Mouse (Mus musculus) large intestine, adult 2 months (tissue): Measurements from ENCODE around the gene Atxn1. TPM values are rescaled to one million over a fixed set of nuclear protein-coding genes. Genes with fewer than 3 reads are reported as not detected.

Experiments
- DNase-seq: peaks from one replicate; pipeline ENCODE4 v3.0.0-alpha.2; 2012; ENCODE audit warnings: low read depth, low spot score
- WGBS: fragments of 180-500 bp; shearing (Covaris S2); methylation state at CpG from one replicate; pipeline ENCODE4 v1.1.7; 2018; 5-methylcytosine and 5-hydroxymethylcytosine counted together
- polyA plus RNA-seq: library from polyadenylated mRNA; depleted of rRNA; stranded (reverse); fragments of >200 nt; gene quantifications from 2 replicates; pipeline ENCODE4 v1.2.3, GENCODE M21; 2012

Atxn1 gene
- polyA plus RNA-seq, 1 experiment = 6.3 TPM

- 83% methylated on average over 4 of the region's 4 CpGs for WGBS
- DNase-seq = no peak
These were observed 90.6 kb downstream of the Atxn1 start for GRCm38 (mm10) chr13:45874196-45874595.

- DNase-seq = no peak
- WGBS = 89% methylated on average over 7 of the region's 7 CpGs
These were observed 91.8 kb downstream of the Atxn1 start for GRCm38 (mm10) chr13:45872966-45873365.

- 66% methylated on average over 14 of the region's 14 CpGs for WGBS
- DNase-seq = no peak
These were observed 92.6 kb downstream of the Atxn1 start for GRCm38 (mm10) chr13:45872041-45872746.

- DNase-seq = no peak
- WGBS = 75% methylated on average over 7 of the region's 7 CpGs
These were observed 93.3 kb downstream of the Atxn1 start for GRCm38 (mm10) chr13:45871554-45871953.

- no peak for DNase-seq
- 73% methylated on average over 8 of the region's 8 CpGs for WGBS
These were observed 95.9 kb downstream of the Atxn1 start for GRCm38 (mm10) chr13:45868886-45869285.

GRCm38 (mm10) chr13:45867273-45867672 lies 97.5 kb downstream of the Atxn1 start:
- DNase-seq = no peak
- WGBS = 64% methylated on average over 14 of the region's 14 CpGs

- DNase-seq = no peak
- WGBS = 83% methylated on average over 8 of the region's 8 CpGs
These were observed 98.1 kb downstream of the Atxn1 start for GRCm38 (mm10) chr13:45866615-45867245.

GRCm38 (mm10) chr13:45865620-45866019 lies 99.2 kb downstream of the Atxn1 start:
- WGBS = 87% methylated on average over 10 of the region's 10 CpGs
- no peak for DNase-seq

GRCm38 (mm10) chr13:45863779-45864178 lies 101.0 kb downstream of the Atxn1 start:
- WGBS = 73% methylated on average over 8 of the region's 8 CpGs
- no peak for DNase-seq

- whole genome bisulfite sequencing = 80% methylated on average over 13 of the region's 13 CpGs
- no peak for DNase-seq
These were observed 102.8 kb downstream of the Atxn1 start for GRCm38 (mm10) chr13:45861885-45862605.

- DNase-seq = no peak
- WGBS = 80% methylated on average over 10 of the region's 10 CpGs
These were observed 103.7 kb downstream of the Atxn1 start for GRCm38 (mm10) chr13:45861098-45861580.

- 78% methylated on average over 12 of the region's 12 CpGs for WGBS
- DNase-seq = no peak
These were observed 105.6 kb downstream of the Atxn1 start for GRCm38 (mm10) chr13:45859081-45859709.

GRCm38 (mm10) chr13:45857416-45857815 lies 107.4 kb downstream of the Atxn1 start:
- WGBS = 78% methylated on average over 8 of the region's 8 CpGs
- DNase-seq = no peak

GRCm38 (mm10) chr13:45854531-45854930 lies 110.3 kb downstream of the Atxn1 start:
- WGBS = 77% methylated on average over 5 of the region's 5 CpGs
- no peak for DNase-seq

- WGBS = 88% methylated on average over 6 of the region's 6 CpGs
- DNase-seq = no peak
These were observed 111.1 kb downstream of the Atxn1 start for GRCm38 (mm10) chr13:45853691-45854090.

- DNase-seq = no peak
- 71% methylated on average over 2 of the region's 2 CpGs for WGBS
These were observed 112.5 kb downstream of the Atxn1 start for GRCm38 (mm10) chr13:45852288-45852687.

- no peak for DNase-seq
- WGBS = 79% methylated on average over 2 of the region's 2 CpGs
These were observed 113.1 kb downstream of the Atxn1 start for GRCm38 (mm10) chr13:45851746-45852145.

- WGBS = 88% methylated on average over 4 of the region's 4 CpGs
- DNase-seq = no peak
These were observed 113.7 kb downstream of the Atxn1 start for GRCm38 (mm10) chr13:45851156-45851555.

GRCm38 (mm10) chr13:45850181-45850974 lies 114.4 kb downstream of the Atxn1 start:
- 85% methylated on average over 5 of the region's 5 CpGs for WGBS
- no peak for DNase-seq
